Mouse (Mus musculus) activated CD4-positive, CD25-positive, alpha-beta regulatory T cell, adult 9 weeks (primary cell): ENCODE results near the gene Gm10944. TPM values are rescaled to one million over a fixed set of nuclear protein-coding genes. Genes with fewer than 3 reads are reported as not detected.

ENCODE experiments used
- polyA plus RNA-seq: library from polyadenylated mRNA; unstranded; fragments of 100-300 nt; shearing (Covaris generic); gene quantifications from one replicate; pipeline ENCODE4 v1.2.1, GENCODE M21; 2017

Gene Gm10944
- polyA plus RNA-seq: not detected

DNA sequence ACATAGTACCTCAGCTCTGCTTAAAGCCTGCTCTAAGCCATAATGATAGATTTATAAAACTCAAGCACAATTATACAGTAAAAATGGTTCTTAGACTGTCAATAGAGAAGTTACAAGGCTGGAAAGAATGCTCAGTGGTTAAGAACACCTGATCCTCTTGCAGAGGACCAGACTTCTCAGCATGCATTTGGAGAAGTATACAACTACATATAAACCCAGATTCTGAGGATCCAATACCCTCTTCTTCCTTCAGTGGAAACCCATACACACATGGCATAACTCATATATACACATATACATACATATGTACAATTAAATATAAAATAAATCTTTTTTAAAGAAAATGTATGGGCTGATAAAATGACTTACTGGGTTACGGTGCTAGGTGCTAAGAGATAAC is at the start of gene Gm10944:
Gm10944 (plus strand) TSS at position 301 of the 400 bp plus-strand sequence.

Other genes starting within 250 kb of the Gm10944 start
- not detected for gene Adgb, start 209.0 kb upstream of the Gm10944 start, polyA plus RNA-seq
- 10.8 TPM for gene Rab32, start 123.1 kb upstream of the Gm10944 start, polyA plus RNA-seq